Mouse (Mus musculus) left cerebral cortex, adult 9 months (tissue): ENCODE data around the gene Eif4e1b.
A peak's percentile ranks its signal among the peaks of the same experiment; 100 is the strongest.

ENCODE experiments used
- DNase-seq, 2 experiments: peaks; one replicate each; pipeline ENCODE4 v3.0.0; 2022; ENCODE audit warnings: low spot score in 2 of 2

Gene Eif4e1b

DNA sequence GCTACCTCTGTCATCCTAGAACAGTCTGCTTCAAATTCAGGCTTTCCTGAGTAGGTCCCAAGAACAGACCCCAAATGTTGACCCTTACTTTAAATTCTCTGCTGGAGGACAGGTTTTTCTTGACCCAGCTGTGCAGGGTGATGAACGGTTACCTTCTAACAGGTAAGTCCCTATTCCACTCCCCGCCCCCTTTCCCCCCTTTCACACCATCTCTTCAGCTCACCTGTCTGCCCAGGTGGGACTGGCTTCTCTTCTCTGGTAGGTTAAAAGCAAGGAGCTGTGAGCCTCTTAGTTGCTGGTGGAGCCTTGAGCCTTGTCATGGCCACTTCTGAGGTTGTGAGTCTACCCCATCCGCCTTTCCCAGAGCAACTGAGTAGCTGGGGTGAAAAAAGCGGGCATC, at the start of gene Eif4e1b:
Eif4e1b (plus strand) TSS at position 301 of the 400 bp plus-strand sequence.
- DNase-seq: no peak

DNA sequence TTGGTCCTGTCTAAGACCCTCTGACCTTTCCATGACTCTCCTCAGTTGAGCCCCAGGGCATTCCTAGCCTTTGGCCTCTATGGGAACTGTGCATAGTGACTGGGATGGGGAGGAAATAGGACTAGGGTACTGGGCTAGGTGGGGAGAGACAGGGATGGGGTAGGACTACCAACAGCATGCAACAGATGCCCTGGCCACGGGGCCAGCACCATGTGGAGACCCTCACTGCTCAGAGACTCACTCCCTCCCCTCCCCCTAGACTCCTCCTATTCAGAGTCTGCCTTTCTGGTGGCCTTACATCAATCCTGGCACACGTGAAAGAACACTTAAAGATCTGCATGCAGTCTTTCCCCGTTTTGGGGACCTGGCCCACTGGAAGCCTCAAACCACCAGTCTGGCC, 46.9 kb upstream of the Eif4e1b start:
- no peak for DNase-seq

DNA sequence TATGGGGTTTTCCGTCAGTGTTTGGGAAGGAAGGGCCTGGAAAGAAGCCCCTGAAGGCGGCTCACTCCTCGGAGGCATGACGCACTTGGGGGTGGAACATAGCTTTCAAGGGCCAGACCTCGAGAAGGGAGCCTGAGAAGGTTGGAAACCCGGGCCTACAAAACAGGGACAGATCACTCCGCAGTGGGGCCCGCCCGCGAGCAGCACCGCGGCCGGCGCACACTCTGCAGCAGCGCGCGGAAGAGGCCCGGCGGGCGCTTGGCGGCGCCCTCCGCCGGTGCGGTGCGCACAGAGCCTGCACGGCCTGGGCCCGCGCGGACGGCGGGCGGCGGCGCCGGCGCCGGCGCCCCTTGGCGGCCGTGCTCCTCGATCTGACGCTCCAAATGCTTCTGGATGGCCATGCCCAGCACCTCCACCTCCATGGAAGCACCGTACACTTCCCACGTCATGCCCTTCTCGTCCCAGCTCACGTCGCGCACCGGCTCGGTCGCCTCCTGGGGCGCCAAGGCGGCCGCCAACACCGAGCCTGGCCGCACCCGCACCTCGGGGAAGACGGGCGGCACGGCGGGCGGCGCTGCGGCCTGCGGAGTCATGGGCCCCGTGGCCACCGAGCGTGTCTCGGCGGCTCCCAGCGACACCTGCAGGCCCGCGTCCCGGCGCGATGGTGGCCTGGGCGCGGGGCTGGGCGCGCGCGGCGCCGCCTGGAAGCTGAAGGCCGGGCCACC, 46.1 kb upstream of the Eif4e1b start:
- no peak for DNase-seq

DNA sequence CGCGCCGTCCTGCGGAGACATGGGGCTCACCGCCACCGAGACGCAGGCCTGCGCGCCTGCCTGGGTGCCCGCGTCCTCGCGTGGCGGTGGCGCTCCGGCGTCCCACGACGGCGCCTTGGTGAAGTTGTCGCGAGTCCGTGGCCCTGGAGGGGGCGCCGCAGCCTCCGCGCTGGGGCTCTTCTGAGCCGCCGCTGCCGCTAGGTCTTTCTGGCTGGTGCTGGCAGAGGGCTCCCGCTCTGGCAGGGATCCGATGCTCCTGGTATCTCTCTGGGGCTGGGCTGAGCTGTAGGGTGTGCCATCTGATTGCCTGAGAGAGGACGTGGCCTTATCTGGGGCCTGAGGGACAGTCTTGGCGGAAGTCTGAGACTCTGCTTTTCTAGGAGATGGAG, 45.6 kb upstream of the Eif4e1b start:
- no peak for DNase-seq

DNA sequence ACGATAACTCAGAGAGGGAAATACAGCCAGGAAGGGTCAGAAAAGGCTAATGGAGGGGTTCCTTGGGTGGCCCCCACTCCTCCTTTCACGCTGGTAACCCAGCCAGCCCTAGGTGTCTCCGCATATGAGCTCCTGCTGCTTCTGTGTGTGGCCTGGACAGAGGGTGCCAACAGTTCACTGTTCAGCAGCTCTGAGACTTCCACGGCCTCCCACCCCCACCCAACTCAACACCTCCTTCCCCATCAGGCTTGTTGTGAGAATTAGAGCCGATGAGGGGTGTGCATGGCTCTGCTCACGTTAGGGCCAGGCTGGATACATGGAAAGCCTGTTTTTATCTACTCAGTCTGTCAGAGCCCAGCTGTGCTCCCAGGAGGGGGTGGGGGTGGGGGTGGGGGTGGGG, 37.7 kb upstream of the Eif4e1b start:
- no peak for DNase-seq

DNA sequence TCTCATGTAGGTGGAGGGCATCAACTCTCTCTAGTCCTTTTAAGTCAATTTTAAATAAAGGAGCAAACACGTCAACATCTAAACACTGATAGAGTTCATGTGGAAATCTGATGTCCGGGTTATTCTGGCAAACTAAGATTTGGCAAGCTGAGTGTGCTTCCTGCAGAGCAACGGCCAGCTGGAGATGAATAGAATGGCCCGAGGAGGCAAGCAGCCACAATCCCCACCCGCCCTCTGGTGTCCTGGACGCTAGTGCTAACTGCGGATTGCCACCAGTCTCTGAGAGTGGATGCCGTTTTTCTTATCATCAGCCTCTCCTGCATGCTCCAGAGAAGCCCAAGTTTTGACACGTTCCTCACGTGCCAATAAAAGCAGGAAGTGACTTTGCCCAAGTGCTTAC, 36.9 kb upstream of the Eif4e1b start:
- DNase-seq: no peak

DNA sequence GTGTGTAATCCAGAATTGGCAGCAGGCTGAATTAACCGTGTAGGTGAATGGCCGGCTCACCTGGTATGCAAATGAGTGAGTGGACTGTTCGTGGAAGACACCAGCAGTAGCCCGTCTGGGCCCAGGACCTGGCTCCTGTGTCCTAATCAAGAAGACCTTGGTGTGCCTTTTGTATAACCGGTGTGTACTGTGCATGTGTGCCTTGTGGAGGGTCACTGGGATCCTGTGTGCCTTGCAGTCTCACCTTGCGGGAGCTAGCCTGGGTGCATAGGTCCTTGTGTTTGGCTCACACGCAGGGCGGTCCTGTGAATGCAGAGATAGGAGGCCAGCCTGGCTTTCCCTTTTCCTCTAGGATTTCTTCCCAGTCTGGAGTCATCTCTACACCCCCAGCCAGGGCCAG, 35.6 kb upstream of the Eif4e1b start:
- no peak for DNase-seq

DNA sequence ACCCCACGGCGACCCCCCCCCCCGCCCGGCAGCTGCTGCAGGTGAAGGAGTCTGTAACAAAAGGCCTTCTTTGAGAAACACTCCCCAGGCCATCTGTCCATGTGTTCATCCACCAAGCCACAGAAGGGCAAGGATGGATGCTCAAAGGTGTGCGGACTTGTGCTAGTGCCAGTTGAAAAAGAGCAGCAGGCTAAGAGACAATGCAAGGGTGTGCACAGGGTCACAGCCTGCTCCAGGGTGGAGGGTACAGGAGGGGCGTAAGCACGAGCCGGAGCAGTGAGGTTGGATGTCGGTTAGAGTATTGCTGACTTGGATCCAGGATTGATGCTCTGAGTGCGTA, 35.1 kb upstream of the Eif4e1b start:
- DNase-seq: no peak

DNA sequence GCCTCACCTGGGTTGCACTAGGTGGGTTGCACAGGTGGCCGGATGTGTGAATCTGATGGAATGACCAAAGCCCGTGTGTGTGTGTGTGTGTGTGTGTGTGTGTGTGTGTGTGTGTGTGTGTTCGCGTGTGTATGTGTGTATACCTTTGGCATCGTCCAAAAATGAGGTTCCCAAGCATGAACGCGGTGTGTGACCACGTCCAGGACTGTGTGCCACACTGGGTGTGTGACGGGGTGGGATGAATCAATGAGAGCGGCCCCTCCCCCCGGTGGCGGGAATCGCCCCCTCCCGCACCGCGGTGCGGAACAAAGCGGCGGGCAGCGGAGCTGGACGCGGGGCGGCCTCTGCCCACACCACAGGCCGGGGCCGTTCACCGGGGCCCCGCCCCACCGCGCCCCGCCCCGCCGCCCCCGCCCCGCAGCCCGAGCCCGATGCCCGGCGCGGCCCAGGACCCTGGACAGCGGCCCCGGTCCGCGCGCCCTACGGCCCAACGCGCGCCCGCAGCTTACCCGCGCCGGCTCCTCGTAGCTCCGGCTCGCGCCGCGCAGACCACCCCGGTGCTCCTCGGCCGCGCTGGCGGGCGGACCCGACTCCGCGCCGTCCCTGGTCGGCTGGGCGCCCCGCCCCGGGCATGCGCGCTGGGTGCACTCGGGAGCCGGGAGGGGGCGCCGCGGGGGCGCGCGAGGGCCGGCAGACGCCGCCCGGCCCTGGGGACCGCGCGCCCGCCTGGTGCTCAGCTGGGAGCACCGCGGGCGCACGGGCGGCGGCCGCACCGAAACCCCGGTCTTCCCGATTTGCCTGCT, 34.5 kb upstream of the Eif4e1b start:
- no peak for DNase-seq

DNA sequence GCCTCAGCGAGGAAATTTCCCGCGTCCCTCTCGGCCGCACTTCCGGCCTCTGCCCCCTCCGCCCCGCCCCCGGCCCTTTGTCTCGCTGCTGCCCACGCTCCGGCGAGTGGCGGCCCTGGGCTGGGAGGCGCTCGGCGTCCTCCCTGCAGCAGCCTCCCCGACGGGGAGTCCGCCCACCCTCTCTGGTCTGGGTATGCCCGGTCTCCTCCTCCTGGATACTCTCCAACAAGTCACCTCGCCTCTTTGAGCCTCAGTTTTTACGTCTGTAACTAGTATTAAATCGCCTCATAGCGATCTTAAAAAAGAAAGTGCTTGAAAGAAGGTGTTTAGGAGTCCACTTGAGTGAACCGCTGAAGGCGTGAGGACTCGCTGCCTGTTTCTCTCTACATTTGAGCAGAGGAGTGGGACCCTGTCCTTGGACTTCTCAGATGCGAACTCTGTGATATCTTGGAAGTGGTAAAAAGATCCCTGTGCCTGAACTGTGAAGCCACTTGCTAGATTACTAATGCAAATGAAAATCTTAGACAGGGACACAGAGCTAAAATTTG, 33.9 kb upstream of the Eif4e1b start, which contains the start of gene Gprin1:
Gprin1 (minus strand) TSS at position 11 of the 548 bp plus-strand sequence.
- no peak for DNase-seq

DNA sequence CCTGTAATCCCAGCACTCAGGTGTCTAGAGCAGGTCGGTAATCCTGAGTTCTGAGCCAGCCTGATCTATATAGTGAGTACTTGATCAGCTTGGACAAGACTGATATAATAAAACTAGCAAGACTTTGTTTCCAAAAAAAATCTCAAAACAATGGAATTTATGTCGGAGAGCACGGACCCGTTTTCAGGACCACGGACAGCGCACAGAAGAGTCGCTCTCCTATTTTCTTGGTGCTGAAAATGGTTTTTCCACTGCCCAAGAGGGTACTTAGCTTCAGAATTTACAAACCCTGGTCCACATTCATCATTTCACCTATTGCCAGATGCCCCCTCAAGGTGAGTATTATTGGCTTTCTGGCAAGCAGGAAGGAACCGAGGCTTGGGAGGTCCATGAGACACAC, 33.1 kb upstream of the Eif4e1b start:
- no peak for DNase-seq

DNA sequence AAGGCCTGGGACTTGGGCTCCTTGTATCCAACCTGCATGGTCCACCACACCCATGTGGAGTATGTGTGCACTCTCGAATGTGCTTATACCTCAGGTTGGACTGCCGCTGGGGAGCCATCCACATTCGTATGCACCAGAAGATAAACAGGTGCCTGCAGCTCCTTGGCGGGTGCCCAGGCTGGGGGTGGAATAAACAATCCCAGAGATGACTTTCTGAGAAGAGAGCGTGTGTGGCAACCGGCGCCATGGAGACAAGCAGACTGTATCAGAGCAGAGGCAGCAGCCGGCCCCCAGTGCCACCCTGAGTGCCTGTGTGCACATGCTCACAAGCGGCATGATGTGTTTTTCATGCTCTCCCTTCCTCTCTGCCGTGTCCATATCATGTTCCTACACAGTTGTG, 31.1 kb upstream of the Eif4e1b start:
- DNase-seq: peak in 1 of 2 experiments; percentile 93

DNA sequence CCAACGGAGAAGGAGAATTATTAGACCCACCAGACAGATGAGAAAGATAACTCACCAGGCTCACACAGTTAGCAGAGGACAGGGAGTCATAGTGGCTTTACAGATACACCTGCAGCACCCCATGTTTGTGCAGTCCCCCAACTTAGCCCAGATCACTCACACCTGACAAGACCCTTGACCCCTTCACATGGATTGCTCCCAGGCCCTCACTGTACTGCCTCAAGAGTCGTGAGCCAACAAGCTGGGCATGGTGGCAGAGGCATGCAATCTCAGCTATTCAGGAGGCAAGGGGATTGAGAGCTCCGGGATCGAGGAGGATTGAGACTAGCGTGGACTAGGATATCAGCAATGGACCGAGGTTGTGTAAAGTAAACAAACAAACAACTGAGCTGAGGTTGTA, 30.1 kb upstream of the Eif4e1b start:
- DNase-seq: no peak

DNA sequence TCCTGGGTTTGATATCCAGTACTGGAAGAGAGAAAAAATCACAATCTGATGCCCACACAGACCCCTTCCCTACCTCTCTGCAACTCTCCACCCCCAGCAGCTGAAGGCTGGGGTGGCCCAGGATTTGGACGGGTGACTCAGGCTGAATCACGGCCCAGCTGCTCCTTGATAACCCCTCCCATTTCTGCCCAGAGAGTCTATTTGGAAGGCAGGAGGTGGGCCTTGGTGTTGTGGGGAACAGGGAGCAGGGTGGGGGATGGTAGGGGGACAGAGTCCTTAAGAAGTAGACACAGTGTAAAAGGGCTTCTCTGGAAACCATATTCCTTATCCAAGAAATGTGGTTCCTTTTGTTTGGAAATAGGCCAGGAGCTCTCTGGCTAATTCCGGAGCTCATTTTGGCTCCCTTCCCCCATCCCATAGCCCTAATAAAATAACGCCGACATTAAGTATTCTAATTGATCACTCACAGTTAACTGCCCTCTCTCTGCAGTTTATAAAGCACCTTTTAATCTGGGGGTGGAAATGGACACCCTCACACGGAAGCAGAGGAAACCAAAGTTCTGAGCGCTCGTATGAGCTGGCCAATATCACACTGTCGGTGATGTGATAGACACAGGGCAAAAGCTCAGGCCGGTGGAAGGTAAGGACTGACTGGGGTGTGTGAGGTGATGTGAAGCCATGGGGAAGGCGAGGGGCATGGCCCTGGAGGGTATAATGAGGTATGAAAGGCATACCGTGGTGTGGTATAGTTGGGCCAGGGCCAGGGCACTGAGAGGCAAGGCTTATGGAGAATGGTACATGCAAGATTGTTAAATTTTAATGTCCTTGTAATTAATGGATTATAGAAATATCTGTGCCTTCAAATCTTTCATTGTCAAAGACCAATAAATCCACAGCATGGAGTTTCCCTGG, 29.4 kb upstream of the Eif4e1b start:
- peak in 1 of 2 experiments; percentile 21 for DNase-seq

DNA sequence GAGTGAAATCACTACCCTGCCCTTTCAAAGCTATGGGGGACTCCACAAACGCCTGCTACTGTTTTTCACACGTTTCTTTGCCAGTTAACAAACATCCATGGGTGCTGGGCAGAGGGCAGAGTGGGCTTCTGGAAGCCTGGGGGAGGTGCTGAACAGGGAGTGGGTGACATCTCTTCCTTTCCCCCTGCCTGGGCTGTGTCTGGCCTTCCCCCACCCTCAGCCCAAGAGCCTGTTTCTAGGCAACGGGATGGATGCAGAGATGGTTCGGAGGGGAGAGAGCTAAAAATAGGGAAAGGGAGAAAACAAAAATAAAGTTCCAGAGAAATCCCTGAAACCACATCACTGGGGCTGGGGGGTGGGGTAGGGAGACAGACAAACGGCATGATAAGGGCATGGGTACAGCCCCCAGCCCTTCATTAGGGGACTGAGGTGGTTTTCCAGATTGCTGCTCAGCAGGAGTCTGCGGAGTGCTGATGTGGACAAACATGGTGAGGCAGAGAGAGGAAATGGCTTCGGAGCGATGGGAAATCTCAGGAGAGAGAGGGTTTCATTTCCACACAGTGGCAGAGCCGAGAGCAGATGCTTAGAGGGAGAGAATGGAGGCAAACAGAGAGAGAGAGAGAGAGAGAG, 28.5 kb upstream of the Eif4e1b start:
- peak in 1 of 2 experiments; percentile 54 for DNase-seq

DNA sequence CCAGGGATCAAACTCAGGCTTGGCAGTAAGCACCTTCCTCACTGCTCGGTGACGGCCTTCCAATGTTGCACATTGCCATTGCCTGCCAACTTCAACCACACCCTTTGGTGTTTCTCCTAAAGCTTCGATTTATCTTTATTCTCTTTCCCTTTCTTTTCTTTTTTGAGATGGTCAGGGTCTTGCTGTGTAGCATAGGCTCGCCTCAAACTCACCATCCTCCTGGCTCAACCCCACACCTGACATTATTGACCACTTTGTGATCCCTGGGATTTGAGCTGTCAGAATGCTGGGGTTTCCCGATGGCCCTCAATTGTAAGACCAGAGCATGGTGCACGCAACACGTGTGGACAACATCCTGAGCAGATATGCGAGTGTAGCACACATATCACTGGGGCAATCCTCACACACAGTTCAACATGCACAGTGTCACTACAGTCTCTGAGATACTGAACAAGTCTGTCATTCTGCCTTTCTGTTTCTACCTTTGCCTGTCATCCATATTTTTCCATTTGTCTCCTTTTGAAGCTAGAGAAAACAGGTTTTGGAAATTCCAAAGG, 27.6 kb upstream of the Eif4e1b start:
- no peak for DNase-seq

DNA sequence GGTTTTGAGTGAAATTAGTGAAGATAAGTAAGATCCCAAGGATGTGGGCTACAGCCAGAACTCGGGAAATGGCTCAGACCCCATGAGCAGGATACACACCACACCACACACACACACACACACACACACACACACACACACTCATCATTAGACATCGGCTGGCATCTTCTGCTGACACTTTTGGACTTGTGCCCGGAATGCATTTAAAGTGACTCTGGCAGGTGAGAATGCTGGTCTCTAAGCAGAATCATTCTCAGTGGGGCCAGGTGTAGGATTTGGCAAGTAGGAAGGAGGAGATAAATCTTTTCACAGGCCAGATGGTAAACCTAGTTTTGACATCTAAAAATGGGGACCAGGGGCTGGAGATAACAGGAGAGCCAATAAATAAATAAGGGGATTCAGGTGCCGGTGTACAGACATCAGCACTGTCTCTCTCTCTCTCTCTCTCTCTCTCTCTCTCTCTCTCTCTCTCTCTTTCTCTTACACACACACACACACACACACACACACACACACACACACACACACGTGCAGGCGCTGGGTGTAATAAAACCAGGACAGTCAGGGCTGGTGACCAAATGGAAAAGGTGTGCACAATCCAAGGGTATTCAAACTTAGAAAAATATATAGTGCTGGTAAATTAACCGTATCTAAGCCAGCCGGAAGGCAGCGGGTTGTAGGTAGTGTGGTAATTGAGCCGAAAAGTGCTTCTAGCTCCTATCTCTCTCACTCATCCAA, 26.5 kb upstream of the Eif4e1b start:
- DNase-seq: no peak

DNA sequence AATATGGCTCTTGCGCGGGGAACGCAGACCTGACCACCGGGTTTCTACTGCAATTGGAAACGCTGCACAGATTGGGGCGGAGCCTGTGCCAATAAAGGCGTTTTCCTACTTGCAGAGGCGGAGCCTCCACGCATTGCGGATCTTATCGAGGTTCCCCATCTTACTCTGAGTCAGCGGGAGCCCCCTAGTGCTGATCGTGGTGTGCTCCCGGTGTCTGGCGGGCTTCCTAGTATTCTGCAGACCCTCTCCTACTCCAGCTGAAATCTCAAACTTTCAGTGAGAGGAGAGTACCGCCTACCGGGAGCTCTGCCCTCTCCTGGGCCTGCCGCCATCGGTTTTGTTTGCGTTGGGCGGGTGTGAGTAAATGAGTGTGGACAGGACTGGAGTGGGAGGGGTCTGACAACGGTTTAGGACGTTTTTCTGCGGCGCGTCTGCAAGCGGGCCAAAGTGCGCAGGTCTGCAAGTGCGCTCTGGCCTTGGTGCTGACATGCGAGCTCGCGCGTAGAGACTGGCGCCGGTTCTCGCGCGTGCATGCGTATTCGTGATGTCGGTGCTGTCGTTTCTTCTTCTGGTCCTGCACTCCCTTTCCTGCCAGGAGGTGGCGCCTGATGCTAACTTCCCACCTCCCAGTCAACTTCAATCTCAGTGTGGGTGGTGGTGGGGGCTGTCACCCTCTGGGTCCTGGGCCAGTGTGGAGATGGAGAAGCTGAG, 25.6 kb upstream of the Eif4e1b start:
- peak; percentile 83 to 93 for DNase-seq

DNA sequence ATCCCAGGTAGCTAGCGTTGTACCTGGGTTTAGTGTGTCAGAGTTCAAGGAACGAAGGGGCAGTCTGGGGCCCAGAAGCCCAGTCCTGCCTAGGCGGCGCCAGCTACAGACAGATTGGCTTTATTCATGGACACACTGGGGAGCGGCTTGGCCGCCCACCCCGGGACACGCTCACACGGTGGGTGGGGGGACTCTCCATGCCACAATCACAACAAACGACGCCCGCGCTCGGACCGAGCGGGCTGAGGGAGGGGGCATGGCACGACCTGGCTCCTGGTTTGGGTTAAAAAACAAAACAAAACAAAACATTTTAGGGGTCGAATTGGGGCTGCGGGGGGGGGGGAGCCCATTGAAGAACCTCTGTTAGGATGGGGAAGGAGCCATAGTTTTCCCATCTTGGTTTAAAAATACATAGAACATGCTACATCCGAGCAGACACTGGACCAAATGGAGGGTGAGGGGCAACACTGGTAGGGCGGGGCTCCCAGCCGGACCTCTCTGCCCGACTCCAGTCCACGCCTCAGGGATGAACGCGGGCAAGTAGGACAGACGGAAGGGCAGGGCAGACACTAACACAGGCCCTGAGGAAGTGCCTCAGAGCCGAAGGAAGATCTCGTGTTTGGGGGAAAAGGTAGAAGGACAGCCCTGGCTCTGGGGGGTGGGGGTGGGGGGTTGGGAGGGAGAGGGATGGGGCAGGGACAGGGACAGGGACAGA, 24.9 kb upstream of the Eif4e1b start:
- peak in 1 of 2 experiments; percentile 20 for DNase-seq
